Mouse (Mus musculus) granulocyte monocyte progenitor cell, adult 5-6 weeks (primary cell): ENCODE results near the gene Mphosph9. TPM values are rescaled to one million over a fixed set of nuclear protein-coding genes. Genes with fewer than 3 reads are reported as not detected.
"Not testable (repeated sequence)": the region's sequence is repeated elsewhere in the genome, so short reads cannot be mapped to it uniquely, and the experiment has no call there.

Experiments
- ATAC-seq: replicated peaks from 2 replicates; pipeline ENCODE4 v1.8.0; 2016; ENCODE audit warnings: mild to moderate bottlenecking, moderate TSS enrichment, inconsistent platforms; ENCODE audit not compliant: poor library complexity, severe bottlenecking
- total RNA-seq, 2 experiments: library from RNA; stranded (forward) in 1 of 2; stranded (reverse) in 1 of 2; fragments of 200-712, 200-1000 nt in 1 of 2; fragments of >200 nt in 1 of 2; fragmentation: Nextera tagmentation in 1 of 2; gene quantifications; 2 replicates each; pipeline ENCODE4 v1.2.3; 2014 to 2017

Gene Mphosph9
- total RNA-seq, 2 experiments from 2014 or later: 20.4 to 20.8 TPM

GRCm38 (mm10) chr5:124349196-124349595 lies 21.4 kb upstream of the Mphosph9 start:
- no peak for ATAC-seq

GRCm38 (mm10) chr5:124342897-124343296 lies 15.1 kb upstream of the Mphosph9 start:
- ATAC-seq: no peak

DNA sequence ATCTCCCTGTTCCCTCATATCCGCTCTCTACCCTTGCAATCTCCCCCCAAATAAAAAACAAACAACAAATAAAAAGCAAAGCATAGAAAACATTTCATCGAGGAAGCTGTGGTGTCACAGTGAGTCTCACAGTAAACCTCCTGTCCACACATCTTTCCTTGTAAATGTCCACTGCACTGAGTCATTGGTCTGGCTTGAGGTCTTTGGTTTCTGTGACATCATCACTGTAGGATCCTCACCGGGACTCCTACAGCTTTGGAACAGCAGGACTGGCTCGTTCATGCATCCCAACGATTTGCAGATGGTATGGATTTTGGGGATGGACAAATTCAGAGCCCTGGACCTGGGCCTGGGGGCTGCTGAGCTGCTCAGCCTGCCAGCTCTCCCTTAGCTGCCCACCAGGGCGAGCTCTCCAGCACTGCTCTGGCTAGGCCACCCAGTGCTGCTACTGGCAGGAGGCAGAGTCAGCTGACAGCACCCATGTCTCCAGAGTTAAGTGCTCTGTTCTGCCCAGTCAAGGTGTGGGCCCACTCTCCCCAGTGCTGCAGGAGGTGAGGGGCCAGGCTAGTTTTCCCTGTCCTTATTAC lies 14.1 kb upstream of the Mphosph9 start:
- peak; percentile 37; the same call in 1 of the 2 replicates for ATAC-seq

DNA sequence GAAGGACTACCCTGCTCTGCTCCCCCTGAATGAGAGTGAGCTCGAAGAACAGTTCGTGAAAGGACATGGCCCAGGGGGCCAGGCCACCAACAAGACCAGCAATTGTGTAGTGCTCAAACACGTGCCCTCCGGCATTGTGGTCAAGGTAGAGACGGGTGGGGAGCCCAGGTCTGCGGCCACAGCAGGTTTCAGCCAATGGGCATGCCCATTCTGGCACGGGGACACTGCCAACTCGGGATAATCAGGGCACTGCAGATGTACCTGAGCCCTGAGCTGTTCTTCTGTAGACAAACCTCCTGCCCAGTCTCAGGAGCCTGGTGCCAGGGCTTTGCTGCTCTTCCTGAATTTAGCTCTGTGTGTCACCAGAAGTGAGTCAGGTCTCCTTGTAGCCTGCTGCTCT lies 11.0 kb upstream of the Mphosph9 start:
- ATAC-seq: no peak

GRCm38 (mm10) chr5:124337909-124338308 lies 10.1 kb upstream of the Mphosph9 start:
- ATAC-seq: no peak

DNA sequence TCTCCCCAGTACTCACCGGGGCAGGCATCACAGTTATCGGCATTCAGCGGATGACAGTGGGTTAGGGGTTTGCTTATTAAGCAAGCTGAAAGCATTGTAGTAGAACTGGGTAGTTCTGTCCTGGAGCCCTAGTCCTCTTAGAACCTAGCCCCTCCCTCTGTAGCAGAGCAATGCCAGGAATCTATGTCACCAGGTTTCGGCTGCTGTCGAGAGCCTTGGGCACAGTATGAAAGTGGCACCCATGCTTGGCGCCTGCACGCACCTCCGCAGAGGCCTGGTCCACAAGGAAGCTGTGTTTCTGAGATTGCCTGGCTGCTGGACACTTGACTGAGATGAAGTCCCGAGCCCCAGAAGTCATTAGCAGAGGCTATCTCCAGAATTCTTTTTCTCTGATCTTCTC lies 9.3 kb upstream of the Mphosph9 start:
- ATAC-seq: no peak

- no peak for ATAC-seq
These were observed 6.6 kb upstream of the Mphosph9 start for GRCm38 (mm10) chr5:124334392-124334791.

GRCm38 (mm10) chr5:124330086-124330485 lies 2.3 kb upstream of the Mphosph9 start:
- no peak for ATAC-seq

DNA sequence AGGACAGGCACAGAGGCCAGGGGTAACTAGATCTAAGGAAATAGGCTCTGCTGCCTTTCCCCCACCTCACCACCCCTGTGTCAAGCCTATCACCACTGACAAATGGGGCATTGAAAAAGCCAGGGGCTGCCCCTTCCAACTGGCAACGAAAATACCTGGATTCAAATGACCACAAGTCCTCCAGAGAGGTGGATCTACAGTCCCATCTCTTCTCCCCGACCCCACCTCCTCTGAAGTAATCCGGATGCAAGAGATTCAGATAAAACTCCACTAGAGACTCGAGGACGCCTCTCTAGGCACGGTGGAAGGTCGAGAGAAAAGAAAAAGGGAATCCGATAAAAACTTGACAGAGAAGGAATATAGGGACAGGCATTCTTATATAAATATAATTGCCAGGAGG lies 943 bp downstream of the Mphosph9 start:
- no peak for ATAC-seq

DNA sequence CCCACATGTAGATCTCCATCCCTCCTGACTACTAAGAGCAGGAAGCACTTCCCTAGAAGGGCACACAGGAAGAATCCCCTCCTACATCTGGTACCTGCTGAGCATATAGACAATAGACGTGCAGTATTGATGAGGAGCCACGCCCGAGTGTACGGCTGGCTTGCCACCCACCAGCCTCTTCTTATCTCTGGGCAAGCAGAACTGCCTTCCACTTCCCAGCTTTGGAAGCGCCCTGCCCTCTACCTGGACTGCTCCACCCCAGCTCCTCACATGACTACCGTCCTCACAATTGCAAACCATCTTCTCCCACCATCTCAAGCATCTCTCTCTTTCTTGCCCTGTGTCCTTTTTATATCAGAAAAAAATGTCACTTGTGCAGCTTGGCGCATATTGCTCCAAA lies 10.1 kb downstream of the Mphosph9 start:
- no peak for ATAC-seq

- no peak for ATAC-seq
These were observed 11.8 kb downstream of the Mphosph9 start for GRCm38 (mm10) chr5:124315941-124316340.

DNA sequence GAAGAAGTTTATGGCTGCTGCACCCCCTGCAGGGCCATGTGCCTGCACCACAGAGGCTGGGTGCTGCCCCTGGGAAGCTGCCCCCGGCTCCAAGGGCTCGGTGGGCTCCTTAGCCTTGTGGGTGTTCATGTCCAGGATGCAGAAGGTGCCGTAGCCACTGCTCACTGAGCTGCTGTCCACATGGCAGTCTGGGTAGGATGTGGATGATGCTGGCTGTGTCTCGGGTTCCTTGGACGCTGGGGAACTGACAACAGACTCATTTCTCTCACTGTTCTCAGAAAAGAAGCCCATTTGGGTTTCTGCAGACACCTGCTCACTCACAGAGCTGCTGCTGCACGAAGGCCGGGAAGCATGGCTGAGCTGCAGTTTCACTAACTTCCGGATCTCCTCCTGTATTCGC lies 12.3 kb downstream of the Mphosph9 start:
- ATAC-seq: no peak

DNA sequence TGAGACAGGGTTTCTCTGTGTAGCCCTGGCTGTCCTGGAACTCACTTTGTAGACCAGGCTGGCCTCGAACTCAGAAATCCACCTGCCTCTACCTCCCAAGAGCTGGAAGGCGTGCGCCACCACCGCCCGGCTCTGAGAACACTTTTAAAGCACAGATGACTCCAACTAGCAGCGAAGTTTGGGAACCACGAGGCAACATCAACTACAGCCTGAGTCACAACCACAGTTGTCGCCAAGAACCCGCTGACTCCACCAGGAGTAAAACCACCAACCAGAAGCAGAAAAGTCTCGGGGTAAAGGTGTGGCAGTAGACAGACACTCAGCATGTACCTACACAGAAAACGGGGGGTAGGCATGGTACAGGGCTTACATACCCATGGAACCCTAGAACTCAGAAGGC lies 17.7 kb downstream of the Mphosph9 start:
- no peak for ATAC-seq

GRCm38 (mm10) chr5:124309155-124309554 lies 18.6 kb downstream of the Mphosph9 start:
- ATAC-seq: no peak

DNA sequence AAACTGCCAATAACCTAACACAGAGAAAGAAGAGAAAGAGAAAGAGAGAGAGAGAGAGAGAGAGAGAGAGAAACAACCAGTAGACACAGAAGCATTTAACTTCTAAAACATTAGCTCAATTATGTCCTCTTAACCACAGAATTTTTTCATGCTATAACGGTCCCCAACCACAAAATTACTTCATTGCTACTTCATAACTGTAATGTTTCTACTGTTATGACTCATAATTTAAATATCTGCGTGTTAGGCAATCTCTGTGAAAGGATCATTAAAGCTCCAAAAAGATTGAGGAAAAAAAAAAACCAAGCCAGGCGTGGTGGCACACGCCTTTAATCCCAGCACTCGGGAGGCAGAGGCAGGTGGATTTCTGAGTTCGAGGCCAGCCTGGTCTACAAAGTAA lies 24.9 kb downstream of the Mphosph9 start:
- peak; percentile 83 for ATAC-seq

DNA sequence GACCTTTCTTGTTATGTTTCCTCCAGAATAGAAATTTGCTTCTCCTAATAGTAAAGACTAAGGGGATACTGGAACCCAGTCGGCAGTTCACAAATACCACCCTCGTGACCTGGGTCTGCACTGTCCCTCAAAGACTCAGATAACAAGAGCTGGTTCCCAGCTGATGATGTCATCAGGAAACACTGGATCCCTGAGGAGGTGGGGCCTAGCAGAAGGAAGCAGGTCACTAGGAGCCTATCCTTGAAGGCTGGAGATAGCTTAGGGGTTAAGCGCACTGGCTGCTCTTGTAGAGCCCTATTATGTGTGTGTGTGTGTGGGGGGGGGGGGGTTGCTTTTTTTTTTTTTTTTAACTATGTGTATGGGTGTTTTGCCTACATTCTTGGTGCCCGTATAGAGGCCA lies 27.6 kb downstream of the Mphosph9 start:
- ATAC-seq: no peak

- not testable (repeated sequence) for ATAC-seq
These were observed 28.5 kb downstream of the Mphosph9 start for GRCm38 (mm10) chr5:124299307-124299706.

DNA sequence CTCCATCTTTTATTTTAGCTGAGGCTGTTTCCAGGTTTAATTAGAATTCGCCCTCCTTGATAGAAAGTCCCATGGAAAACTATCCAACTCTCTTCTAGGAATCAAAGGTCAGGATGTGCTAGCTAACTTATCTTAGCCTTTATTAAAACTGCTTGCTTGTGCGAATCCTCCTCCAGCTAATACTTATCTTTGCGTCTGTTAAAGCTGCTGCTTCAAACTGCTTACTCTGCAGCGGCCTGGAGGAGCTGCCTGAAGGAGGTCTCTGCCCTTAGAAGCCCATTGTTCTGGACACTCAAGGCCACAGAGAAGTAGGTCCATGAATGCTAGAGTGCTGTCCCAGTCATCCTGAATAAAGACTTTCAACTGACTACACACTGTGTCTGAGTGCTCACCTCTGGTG lies 31.3 kb downstream of the Mphosph9 start:
- no peak for ATAC-seq

GRCm38 (mm10) chr5:124293967-124294366 lies 33.8 kb downstream of the Mphosph9 start:
- no peak for ATAC-seq

- ATAC-seq: no peak
These were observed 37.6 kb downstream of the Mphosph9 start for GRCm38 (mm10) chr5:124290216-124290615.

GRCm38 (mm10) chr5:124287616-124288247 lies 40.0 kb downstream of the Mphosph9 start:
- ATAC-seq: no peak

DNA sequence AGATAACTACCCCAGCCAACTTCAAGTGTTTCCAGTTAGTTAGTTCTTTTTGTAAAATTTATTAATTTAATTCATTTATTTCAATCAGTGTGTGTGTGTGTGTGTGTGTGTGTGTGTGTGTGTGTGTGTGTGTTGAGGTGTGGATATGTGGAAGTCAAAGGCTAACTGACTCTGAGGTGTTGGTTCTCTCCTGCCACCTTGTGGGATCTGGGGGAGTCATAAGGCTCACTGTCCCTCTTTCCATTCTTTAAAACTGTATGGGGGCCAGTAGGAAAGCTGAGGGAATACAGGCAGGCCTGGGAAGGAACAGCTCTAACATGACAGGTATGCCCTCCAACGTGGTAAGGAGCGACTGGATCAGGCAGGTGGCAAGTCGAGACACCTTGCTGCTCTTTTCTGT lies 43.4 kb downstream of the Mphosph9 start:
- ATAC-seq: no peak
